Mouse (Mus musculus): ENCODE measurements around the gene Rnf214.
"Not testable (repeated sequence)": the region's sequence is repeated elsewhere in the genome, so short reads cannot be mapped to it uniquely, and the experiment has no call there.

GRCm38 (mm10) chr9:45846176-45846575, 60.5 kb downstream of the Rnf214 start:
- TF ChIP-seq CTCF (IDR thresholded peaks at IDR 0.05; ENCODE audit: borderline replicate concordance, control insufficient read depth, extremely low read depth, insufficient read depth, low read length, poor library complexity); POLR2A (IDR thresholded peaks at IDR 0.05; ENCODE audit: control insufficient read depth, extremely low read depth, insufficient read depth, low read length, poor library complexity): not testable (repeated sequence)
